Mouse (Mus musculus): Measurements from ENCODE around the gene Aak1.

Gene Aak1

GRCm38 (mm10) chr6:86848915-86849644, at the start of gene Aak1:
Gene Aak1, plus strand, starts transcription at chr6:86849517.
- peak; percentile 88 for DNase-seq (ENCODE audit: low read depth)

- no peak for DNase-seq (ENCODE audit: low read depth)
Observed at GRCm38 (mm10) chr6:86800467-86800866, 48.9 kb upstream of the Aak1 start.

- no peak for DNase-seq (ENCODE audit: low read depth)
Observed at GRCm38 (mm10) chr6:86801431-86801830, 47.9 kb upstream of the Aak1 start.

- peak; percentile 83 for DNase-seq (ENCODE audit: low read depth)
Observed at GRCm38 (mm10) chr6:86804646-86805045, 44.7 kb upstream of the Aak1 start.

DNA sequence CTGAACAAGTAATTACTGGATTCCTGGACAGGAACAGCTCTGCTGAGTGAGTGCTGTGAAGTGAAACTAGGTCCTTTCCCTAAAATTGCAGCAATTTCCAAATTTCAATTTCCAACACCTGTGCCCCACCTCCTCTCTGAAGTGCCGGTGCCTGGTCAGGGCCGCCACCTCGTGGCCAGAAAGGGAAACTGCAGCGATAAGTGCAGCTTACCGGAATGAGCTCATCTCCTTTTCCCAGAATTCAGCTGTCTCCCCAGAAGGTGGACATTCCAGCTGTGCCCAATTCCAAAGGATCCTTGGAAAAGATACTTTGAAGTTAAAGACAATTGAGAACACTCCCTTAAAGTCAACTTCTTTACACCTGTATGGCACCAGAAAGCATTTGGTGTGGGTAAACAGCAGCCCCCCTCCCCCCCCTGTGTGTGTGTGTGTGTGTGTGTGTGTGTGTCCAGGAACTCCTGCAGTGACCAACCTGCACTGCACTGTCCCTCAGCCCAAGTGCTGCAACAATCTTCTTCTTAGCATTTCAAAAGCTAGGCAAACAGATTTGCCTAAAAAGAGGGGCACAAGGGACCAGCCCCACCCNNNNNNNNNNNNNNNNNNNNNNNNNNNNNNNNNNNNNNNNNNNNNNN, 42.7 kb upstream of the Aak1 start:
- peak; percentile 73 for DNase-seq (ENCODE audit: low read depth)

- peak; percentile 69 for DNase-seq (ENCODE audit: low read depth)
Observed at GRCm38 (mm10) chr6:86812919-86813318, 36.4 kb upstream of the Aak1 start.

- DNase-seq (ENCODE audit: low read depth): peak; percentile 71
Observed at GRCm38 (mm10) chr6:86813341-86813740, 36.0 kb upstream of the Aak1 start.

- no peak for DNase-seq (ENCODE audit: low read depth)
Observed at GRCm38 (mm10) chr6:86814926-86815325, 34.4 kb upstream of the Aak1 start.

DNA sequence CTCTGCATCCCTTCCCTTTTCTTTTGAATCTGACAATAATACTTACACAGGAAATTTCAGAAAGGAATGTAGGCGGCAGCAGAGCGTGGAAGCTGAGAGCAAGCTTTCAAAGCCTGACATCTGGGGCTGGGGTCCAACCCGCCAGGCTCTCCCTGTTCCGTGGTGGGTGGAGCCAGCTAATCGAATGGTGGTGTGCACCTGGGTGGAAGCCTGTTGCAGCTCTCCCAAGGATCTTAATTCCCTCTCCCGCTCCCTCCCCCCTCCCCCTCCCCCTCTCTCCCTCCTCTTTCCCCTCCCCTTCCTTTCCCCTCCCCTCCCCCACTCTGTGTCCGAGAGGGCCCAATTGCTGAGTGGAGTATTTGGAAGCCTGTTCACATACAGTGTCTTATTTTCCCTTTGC, 33.9 kb upstream of the Aak1 start:
- DNase-seq (ENCODE audit: low read depth): no peak

DNA sequence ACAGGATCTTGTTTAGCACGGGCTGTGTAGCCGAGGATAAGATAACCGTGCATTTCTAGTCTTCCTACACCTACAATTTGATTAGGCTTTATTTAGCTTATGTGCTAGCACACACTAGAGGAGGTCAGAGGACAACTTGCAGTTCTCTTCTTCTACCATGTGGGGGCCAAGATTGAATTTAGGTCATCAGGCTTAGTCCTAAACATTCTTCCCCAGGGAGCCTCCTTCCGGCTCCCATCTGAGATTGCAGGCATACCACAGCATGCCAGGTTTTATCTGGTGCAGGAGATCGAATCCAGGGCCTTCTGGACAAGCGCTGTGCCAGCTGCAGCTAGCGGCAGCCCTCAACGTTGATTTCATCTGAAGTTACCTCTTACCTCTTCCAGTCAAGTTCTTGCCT, 32.7 kb upstream of the Aak1 start:
- DNase-seq (ENCODE audit: low read depth): peak; percentile 59

- DNase-seq (ENCODE audit: low read depth): no peak
Observed at GRCm38 (mm10) chr6:86818914-86819313, 30.4 kb upstream of the Aak1 start.

DNA sequence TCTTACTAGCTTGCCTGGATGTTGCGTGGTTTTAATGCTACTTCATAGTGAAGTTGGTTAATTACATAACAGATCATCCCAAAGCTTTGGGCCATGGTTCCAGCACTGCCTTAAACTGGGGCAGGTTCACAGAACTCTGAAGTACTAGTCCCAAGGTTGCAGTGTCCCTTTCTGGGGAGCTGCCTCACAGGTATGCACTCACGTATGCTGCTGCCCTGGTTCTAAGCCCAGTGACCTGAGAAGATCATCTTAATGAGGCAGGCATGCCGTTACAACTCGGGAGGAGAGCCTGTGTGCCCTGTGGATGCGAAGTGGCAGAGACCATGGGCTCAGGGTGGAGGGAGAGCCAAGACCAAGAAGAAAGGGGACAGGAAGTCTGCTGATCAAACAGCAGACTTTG, 29.4 kb upstream of the Aak1 start:
- no peak for DNase-seq (ENCODE audit: low read depth)

DNA sequence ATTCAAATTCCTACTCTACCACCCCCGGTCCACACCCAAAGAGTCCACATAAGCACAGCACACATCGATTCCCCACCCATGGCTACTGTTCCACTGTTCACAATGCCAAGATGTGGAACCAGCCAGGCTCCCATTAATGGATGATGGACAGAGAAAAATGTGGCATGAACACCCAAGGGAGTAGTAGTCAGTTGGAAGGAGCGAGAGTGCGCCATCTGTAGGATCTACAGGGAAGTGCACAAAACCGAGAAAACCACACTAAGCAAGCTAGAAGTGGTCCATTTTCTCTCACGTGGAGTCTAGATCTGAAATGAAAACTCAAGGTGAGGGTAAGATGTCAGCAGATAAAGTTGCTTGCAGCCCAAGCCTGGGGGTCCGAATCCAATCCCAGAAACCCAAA, 28.6 kb upstream of the Aak1 start:
- DNase-seq (ENCODE audit: low read depth): peak; percentile 58

DNA sequence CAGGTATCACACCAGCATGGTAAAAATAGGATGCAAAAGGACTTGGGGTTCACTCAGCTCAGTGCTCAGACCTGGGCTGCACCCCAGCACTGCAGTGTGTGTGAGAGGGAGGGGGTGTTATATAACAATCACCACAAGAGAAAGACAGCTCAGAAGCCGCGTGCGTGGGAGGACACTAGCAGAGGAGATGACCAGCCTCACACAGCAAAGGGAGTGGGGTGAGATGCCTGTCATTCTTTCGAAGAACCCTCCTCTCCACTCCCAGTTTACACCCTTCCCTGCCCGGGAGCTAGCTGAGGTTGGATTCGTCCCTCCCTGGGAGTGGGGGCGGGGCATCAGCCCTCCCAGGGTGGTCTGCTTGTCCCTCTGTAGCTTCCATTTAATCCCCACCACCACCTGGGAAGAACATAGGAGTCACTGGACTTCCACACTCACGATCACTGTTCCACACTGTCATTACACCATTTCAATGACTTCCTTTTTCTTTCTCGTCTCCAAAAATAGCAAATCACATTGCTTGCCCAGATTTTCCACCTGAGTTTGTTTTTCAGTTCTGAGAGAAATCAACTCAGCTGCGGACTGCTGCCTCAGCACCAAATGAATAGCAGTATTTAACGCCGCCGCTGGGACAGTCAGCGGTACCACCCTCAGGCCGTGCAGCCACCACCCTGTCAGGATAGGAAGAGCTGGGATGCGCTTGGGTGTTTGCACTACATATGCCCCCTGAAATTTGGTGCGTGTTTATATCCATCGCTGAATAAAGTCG, 26.8 kb upstream of the Aak1 start:
- no peak for DNase-seq (ENCODE audit: low read depth)

DNA sequence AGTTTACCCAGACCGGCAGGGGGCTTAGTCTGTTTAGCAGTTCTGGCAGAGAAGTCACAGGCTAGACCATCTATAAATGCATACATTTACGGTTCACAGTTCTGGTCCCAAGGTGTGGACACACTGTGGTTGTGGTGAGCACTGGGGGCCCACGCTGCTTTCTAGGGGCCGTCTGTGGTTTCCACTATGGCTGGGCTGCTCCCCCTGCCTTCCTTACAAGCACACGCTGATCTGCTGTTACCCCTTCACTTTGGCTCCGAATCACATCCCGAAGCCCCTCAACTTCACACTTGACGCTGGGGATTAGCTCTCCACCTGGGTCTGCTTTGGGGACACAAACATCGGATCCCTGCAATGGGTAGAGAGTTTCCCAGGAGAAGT, 26.3 kb upstream of the Aak1 start:
- DNase-seq (ENCODE audit: low read depth): no peak

DNA sequence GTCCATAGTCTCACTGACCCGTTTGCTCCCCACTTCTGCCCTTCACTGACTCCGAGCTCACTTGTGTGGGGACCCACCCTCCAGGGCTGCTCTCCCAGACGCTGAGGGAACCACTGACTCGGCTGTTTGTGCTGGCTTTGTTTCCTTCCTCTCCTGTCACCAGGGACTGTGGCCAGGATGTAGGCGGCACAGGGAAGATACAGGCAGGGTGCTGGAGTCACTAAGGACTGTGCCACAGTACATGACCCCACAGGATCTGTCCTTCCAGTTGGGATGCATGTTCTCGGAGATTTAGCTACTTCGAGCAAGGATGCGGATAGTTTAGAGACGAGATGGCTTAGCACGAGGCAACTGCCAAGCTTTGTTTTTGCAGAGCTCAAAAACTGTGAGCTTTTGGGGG, 25.5 kb upstream of the Aak1 start:
- peak; percentile 44 for DNase-seq (ENCODE audit: low read depth)

DNA sequence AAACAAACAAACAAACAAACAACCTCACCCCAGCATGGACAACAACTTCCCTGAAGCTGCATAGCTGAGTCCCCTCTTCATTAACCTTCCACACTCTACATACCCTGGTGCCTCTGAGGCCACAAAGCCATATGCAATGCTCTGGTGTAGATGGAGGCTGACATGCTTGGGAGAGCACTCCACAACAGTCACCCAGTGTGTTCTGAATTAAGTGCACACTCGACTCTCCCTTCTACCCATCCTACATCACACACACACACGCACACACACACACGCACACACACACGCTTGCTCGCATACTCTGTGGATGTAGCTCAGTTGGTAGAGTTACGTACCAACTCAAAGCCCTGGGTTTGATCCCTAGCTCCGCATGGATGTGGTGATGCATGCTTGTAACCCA, 24.9 kb upstream of the Aak1 start:
- DNase-seq (ENCODE audit: low read depth): no peak

GRCm38 (mm10) chr6:86827432-86827831, 21.9 kb upstream of the Aak1 start:
- no peak for DNase-seq (ENCODE audit: low read depth)

DNA sequence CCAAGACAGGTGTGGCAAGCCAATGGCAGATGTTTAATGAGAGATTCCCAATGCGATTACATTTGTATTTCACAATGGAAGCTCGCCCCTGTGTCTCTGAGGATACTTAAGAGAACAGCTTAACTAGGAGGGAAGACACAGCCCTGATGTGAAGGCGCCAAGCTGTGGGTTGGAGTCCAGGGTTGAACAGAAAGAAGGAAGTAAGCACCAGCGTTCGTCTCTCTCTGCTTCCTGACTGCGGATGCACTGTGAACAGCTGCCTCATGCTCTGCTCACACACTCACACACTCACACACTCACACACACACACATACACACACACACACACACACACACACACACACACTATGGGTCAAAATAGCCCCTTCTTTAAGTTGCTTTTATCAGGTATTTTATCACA, 19.5 kb upstream of the Aak1 start:
- DNase-seq (ENCODE audit: low read depth): peak; percentile 53

DNA sequence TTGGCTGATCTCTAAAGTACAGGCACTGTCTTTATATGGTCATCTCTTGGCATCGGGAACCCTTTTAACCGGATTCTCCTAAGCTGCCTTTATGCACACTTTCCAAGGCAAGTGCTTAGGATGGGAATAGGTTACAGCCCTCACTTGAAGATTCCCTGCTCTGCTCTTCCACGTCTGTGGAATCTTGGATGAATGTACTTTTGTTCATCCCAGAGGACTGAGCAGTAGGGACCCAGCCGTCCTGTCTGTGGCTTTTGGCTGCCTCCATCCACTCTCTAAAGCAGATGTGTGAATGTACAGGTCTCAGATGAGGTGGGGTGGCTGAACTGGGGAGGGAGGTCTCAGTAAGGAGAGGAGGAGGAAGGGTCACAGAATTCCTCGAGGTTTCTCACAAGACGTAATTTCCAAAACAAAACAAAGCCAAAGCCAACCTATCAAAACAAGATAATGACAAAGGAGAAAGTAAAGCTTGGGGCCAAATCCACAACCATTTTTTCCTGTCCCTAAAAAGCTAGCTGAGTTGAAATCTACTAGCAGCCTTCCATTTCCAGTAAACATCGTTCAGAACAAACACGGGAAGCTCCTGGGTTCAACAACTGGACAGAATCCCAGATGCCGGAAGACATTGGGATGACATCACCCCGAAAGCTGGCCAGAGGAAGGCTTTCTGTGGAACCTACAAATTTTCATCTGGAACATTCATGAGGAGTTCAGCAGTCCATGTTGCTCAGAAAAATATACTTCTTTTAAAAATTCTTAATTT, 18.4 kb upstream of the Aak1 start:
- no peak for DNase-seq (ENCODE audit: low read depth)

- peak; percentile 69 for DNase-seq (ENCODE audit: low read depth)
Observed at GRCm38 (mm10) chr6:86832802-86833502, 16.4 kb upstream of the Aak1 start.

GRCm38 (mm10) chr6:86839089-86839488, 10.2 kb upstream of the Aak1 start:
- peak; percentile 46 for DNase-seq (ENCODE audit: low read depth)

Data from 416B (cell line).